Mouse (Mus musculus) gastrocnemius, adult 18-20 months (tissue): ENCODE data around the gene Fam107a. TPM values are rescaled to one million over a fixed set of nuclear protein-coding genes. Genes with fewer than 3 reads are reported as not detected.

Experiments used
- DNase-seq: peaks from one replicate; pipeline ENCODE4 v3.0.0; 2021; ENCODE audit warnings: low spot score
- total RNA-seq, 2 experiments: library from RNA; stranded (reverse); gene quantifications; 2 replicates each; pipeline ENCODE4 v1.2.3; 2021

Gene Fam107a
- total RNA-seq, 2 experiments from 2014 or later: 4.5 to 6.8 TPM

GRCm38 (mm10) chr14:8257521-8258334 is 60.1 kb downstream of the Fam107a start:
- DNase-seq: no peak

- no peak for DNase-seq
Measured at GRCm38 (mm10) chr14:8256881-8257280, 60.9 kb downstream of the Fam107a start.

DNA sequence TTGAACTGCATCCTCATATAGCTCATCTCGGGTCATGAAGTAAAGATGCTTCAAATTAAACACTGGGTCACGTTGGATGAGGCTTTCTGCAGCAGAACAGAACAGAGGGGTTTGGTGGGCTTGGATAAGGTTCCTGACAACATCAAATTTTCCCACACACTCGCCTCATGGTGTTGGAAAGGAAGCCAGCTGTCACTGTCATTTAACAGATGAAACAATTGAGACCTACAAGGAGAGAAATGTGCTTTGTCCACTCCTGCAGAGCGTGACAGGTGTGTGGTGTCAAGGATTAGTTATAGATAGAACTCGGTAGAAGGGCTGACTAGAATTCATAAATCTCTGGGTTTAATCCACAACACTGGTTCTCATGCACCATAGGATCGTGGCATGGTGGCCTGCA is 61.8 kb downstream of the Fam107a start:
- DNase-seq: no peak

DNA sequence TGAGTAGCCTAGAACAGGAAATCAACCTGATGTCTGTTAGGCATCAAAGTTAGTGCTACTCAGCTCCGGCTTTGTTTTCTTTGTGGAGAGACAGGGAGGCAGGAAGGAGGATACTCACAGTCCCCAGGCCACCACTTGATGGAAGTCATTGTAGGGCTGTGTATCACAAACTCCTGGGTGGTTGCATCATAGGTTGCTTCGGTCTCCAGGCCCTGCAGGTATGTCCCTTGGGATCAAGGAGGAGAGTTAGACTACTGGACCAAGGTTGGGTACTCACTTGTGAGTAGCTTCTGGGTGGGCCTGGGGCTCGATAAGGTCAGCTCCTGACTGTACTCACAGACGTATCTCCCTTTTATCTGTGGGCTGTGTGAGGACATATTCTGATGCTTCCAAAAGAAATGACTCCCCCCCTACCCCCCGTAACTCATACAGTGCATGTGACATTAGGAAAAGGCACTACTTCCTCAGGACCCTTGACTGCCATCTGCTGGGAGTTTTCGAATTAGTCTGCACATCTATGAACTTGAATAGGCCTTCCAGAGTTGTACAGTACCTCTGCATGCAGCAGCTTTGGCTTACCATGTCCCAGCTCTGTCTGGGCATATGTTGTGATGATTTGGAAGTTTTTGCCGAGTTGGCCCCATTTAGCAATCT is 62.6 kb downstream of the Fam107a start:
- peak; percentile 39 for DNase-seq

GRCm38 (mm10) chr14:8251330-8251885 is 66.4 kb downstream of the Fam107a start:
- no peak for DNase-seq

GRCm38 (mm10) chr14:8250141-8250871 is 67.5 kb downstream of the Fam107a start:
- DNase-seq: no peak

DNA sequence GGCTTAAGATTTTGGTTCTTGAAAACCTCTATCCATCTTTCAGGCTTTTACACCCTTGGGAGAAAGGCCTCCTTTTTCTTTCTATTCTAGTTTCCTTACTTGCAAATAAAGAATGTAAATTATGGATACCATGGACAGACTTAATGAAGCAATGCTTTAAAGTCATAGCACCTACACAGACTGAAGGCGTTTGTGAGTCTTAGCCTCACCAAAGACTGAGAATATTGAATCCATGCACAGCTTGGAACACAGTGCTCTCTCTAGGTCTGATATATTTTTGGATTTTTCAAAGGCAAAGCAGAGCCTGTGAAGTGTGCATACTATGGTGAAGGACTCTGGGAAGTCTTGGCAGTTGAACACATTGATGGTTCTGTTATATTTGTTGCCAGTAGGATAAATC is 68.6 kb downstream of the Fam107a start:
- no peak for DNase-seq

GRCm38 (mm10) chr14:8246878-8247277 is 70.9 kb downstream of the Fam107a start:
- no peak for DNase-seq

Other genes with a start within 250 kb of the Fam107a start
- gene Rpp14, start 237.7 kb downstream of the Fam107a start, total RNA-seq: 10 to 100 TPM; 28.0 TPM
- 10 to 100 TPM; 12.7 to 14.0 TPM for gene Pxk, start 219.8 kb downstream of the Fam107a start, total RNA-seq
- gene Pdhb, start 145.0 kb downstream of the Fam107a start, total RNA-seq: 100 to 1,000 TPM; 272 to 299 TPM
- 1 to 10 TPM; 7.7 to 8.4 TPM for gene Kctd6, start 103.9 kb downstream of the Fam107a start, total RNA-seq
- gene Acox2, start 58.7 kb downstream of the Fam107a start, total RNA-seq: under 1 TPM; 0.64 to 0.69 TPM
- not detected for gene Oit1, start 60.7 kb upstream of the Fam107a start, total RNA-seq